In the genomic region with DNA sequence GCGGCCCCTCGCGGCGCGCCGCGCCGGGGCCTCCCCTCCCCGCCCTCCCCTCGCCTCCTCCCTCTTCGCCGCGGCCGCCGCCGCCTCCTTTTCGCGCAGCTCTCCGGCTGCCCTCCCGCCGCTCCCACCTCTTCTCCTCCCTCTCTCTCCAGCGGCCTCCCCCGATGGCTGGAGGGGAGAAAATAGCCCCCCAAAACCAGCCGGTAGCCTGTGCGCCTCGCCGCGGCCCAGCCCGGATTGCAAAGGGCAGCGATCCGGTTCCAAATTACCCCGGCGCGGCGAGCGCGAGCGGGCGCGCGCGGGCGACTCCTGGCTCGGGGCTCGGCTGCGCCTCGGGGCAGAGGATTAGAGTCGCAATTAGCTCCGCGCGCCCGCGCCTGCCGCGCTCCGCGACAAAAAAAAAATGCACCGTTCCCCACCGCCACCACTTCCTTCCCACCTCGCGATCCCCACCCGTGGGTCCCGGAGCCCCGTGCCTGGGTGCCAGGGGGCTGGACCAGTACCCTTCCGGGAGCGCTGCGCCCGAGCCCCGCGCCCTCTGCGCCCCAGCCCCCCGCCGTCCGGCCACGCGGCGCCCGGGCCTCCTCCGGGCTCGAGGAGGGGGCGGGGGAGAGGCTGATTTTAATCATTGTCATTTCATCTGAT, we compare ENCODE assay signal across 8 mouse cellular contexts. TPM values are rescaled to one million over a fixed set of nuclear protein-coding genes. Genes with fewer than 3 reads are reported as not detected.
DNase-seq lines count a peak whose midpoint lies in the region; ATAC-seq and TF ChIP-seq lines count a peak whose summit lies in the region.

No protein-coding gene starts in this region.

- no peaks in the 10 kb centered on the region for H3K9me3 ChIP-seq in hindbrain, embryonic 16.5 days (ENCODE audit: control insufficient read depth, low read length)
- H3K9me3 ChIP-seq in limb, embryonic 13.5 days = no peaks in the 10 kb centered on the region

- WGBS in hindbrain, embryonic 16.5 days = 0% methylated on average over 51 of the region's 81 CpGs
- under 1% methylated on average over 37 of the region's 81 CpGs for WGBS in limb, embryonic 13.5 days

- peak overlapping the region; percentile 96 for H3K27ac ChIP-seq in hindbrain, embryonic 16.5 days (ENCODE audit: low read depth, low read length)
- peak overlapping the region; percentile 99 for H3K27ac ChIP-seq in limb, embryonic 13.5 days

- peak; percentile 31 for TF ChIP-seq POLR2A in myocyte (IDR thresholded peaks at IDR 0.05; ENCODE audit: insufficient read length, low read depth)

- DNase-seq in heart, adult 18-20 months = peak; percentile 38 to 75
- DNase-seq in heart, adult 8-10 months (ENCODE audit: low spot score) = no peak
- DNase-seq in cerebellum, adult 11-12 months = peak; percentile 71
- peak; percentile 29 to 30 for DNase-seq in frontal cortex, postnatal 25 days (ENCODE audit: low spot score in 2 of 2)
- peak; percentile 64 for DNase-seq in urinary bladder, postnatal 25 days (ENCODE audit: low spot score)

- H3K4me2 ChIP-seq in hindbrain, embryonic 16.5 days (ENCODE audit: low read length) = peak overlapping the region; percentile 95
- H3K4me2 ChIP-seq in limb, embryonic 13.5 days (replicated peaks) = peak overlapping the region; percentile 88
- peak overlapping the region; percentile 50 for H3K4me2 ChIP-seq in myocyte (ENCODE audit: low read depth)

- peak; percentile 38 for ATAC-seq in hindbrain, embryonic 16.5 days
- ATAC-seq in limb, embryonic 13.5 days (ENCODE audit: low FRiP score, low read depth) = peak; percentile 26; the same call in 1 of the 2 replicates

- H3K36me3 ChIP-seq in hindbrain, embryonic 16.5 days (ENCODE audit: control insufficient read depth, insufficient read depth, low read length) = peaks cover 1% of the 10 kb centered on the region; the same call in 1 of the 2 replicates
- H3K36me3 ChIP-seq in limb, embryonic 13.5 days = peaks cover 12% of the 10 kb centered on the region
- H3K36me3 ChIP-seq in myocyte (ENCODE audit: control insufficient read depth, insufficient read depth) = peaks cover 5% of the 10 kb centered on the region

- H3K9ac ChIP-seq in hindbrain, embryonic 16.5 days (ENCODE audit: low read depth, low read length) = peak overlapping the region; percentile 95
- H3K9ac ChIP-seq in limb, embryonic 13.5 days = peak overlapping the region; percentile 94

- H3K27me3 ChIP-seq in hindbrain, embryonic 16.5 days (replicated peaks; ENCODE audit: control insufficient read depth, insufficient read depth, low read length) = no peaks in the 10 kb centered on the region
- H3K27me3 ChIP-seq in limb, embryonic 13.5 days = no peaks in the 10 kb centered on the region
- peaks cover 17% of the 10 kb centered on the region for H3K27me3 ChIP-seq in myocyte (ENCODE audit: control insufficient read depth, insufficient read depth, insufficient read length)

- H3K79me2 ChIP-seq in myocyte (ENCODE audit: control insufficient read depth, insufficient read depth) = peaks cover 6% of the 10 kb centered on the region

- H3ac ChIP-seq in myocyte (ENCODE audit: control insufficient read depth, insufficient read length) = peak overlapping the region; percentile 98

- peaks cover 20% of the 10 kb centered on the region for H3K4me1 ChIP-seq in hindbrain, embryonic 16.5 days (ENCODE audit: control insufficient read depth, insufficient read depth, low read depth, low read length)
- H3K4me1 ChIP-seq in limb, embryonic 13.5 days = peaks cover 21% of the 10 kb centered on the region

- H3K4me3 ChIP-seq in hindbrain, embryonic 16.5 days (ENCODE audit: low read length) = peak overlapping the region; percentile 63
- peak overlapping the region; percentile 82 for H3K4me3 ChIP-seq in limb, embryonic 13.5 days
- H3K4me3 ChIP-seq in myocyte = peak overlapping the region; percentile 75

TF ChIP-seq in myocyte, 11 proteins besides CTCF, POLR2A, EP300 and RAD21:
- TF ChIP-seq USF1 (IDR thresholded peaks at IDR 0.05; ENCODE audit: low read depth) (no peak), POLR2AphosphoS2 (IDR thresholded peaks at IDR 0.05; ENCODE audit: insufficient read length, low read depth) (no peak), CEBPB (IDR thresholded peaks at IDR 0.05; ENCODE audit: insufficient read depth, poor library complexity, severe bottlenecking) (no peak), MAX (IDR thresholded peaks at IDR 0.05; ENCODE audit: low read depth) (no peak), SRF (IDR thresholded peaks at IDR 0.05; ENCODE audit: control insufficient read depth, insufficient read length, low read depth) (no peak)

RNA-seq across cellular contexts. Expression of a gene that starts 2.0 kb away (rescaled TPM):
- total RNA-seq in heart, adult 18-20 months (2021) = 1 to 10 TPM; 3.3 to 3.6 TPM
- 1 to 10 TPM; 2.4 to 3.9 (median 3.2) TPM for total RNA-seq in heart, adult 8-10 months (2022)
- 18.0 and 21.6 TPM in 2 replicates for polyA plus RNA-seq in hindbrain, embryonic 16.5 days (2015; fragmentation: Nextera tagmentation; extraction: Ambion mirVana)
- 42.8 and 45.7 TPM in 2 replicates for polyA plus RNA-seq in limb, embryonic 13.5 days (2015; fragmentation: Nextera tagmentation; extraction: Ambion mirVana)
- 29.2 TPM for polyA plus RNA-seq in myocyte (2012; fragmentation: generic; extraction: Trizol)
